Mouse (Mus musculus) liver (tissue): ENCODE results near the gene Ttll4.

Experiments used
- DNase-seq: peaks from one replicate; pipeline ENCODE4 v3.0.0-alpha.2; 2020; ENCODE audit warnings: mixed read lengths

Gene Ttll4

DNA sequence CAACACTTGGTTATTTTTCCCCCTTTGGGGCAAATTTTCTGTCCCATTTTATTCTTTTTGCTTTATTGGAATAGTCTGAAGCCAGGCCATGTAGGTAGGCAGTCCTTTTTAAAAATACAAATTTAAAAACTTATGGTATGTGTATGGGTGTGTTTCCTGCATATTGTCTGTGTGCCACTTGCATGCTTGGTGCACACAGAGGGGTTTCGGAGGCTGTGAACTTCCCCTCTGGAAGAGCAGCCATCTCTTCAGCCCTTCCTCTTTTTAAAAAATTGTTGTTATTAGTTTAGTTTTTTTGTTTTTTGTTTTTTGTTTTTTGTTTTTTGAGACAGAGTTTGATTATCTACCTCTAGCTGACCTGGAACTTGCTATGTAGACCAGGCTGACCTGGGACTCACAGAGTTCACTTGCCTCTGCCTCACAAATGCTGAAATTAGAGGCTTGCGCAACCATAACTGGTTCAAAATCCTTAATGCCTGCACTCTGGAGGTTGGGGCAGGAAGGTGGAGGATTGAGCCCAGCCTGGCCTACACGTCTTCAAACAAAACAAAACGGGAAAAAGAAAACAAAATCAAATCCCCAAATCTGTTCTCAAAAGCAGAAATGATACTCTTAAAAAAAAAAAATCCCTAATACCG is 51.0 kb downstream of the Ttll4 start:
- no peak for DNase-seq

DNA sequence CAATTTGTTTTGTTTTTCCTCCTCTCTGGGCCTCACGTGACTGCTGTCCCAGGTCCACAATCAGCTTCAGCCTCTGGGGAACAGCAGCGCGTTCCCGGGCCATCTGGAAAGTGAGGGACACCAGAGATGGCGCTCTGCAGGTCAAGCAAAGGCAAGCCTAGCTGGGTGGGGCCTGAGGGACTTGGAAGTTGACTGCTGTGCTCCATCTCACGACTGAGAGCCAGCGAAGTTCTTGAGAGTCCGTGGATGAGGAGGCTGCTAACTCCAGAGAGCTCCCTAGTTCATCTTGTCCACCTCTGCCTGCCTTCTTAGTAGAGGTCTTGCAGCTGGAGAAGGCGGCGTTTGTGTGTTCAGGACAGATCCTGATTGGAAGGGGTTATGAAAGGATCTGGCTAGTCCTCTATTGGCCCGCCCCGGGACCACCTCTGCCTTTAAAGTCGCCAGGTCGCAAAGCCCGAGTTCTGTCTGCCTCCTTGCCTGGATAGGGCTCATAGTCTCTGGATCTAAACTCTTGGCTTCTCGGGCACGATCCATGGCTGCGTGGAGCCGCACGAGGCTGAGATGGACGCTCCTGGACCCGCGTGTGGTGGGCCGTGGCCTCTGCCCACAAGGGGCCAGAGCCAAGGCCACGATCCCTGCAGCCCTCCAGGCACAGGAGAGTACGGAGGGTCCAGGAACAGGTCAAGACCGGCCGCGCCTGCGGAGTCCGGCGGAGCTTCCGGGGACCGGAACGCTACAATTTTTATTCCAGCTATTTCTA is 51.7 kb downstream of the Ttll4 start, which contains the start of gene Cyp27a1:
Gene Cyp27a1, plus strand, starts transcription at position 476 of the 760 bp plus-strand sequence.
- peak; percentile 56 for DNase-seq

DNA sequence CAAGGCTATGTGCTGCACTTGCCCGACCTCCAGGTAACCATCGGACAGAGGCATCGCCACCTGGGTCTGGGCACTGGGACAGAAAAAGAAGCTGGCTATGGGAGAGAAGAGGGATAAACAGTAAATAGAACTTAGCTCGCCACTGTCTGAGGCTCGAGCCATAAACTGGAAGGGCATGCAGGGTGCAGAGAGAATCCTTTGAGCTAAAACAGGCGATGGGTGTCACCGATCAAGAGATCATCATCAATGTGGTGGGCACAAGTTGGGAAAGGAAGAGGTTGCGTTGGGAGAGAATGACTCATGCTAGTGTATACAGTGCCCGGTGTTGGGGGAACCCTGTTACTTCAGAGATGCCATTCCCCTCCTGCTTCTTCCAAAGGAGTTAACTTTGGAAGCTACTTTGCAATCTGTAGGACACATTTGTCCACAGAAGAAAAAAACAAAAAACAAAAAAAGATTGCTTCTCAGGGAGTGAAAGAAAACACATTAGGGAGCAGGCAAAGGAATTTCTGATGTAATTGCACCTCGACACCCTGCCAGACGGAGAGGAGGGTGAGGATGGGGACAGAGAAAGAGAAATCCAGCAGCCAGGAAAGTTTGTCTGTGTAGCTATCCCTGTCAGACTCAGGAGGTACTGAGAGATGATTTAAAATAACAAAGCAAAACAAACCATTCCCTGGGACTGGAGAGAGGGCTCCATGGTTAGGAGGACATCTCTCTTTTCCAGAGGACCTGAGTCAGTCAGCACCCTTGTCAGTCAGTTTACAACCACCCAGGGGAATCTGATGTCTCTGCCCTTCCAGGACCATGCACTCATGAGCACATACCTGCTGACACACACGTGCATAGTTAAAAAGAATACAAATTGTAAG is 52.5 kb downstream of the Ttll4 start:
- DNase-seq: no peak

DNA sequence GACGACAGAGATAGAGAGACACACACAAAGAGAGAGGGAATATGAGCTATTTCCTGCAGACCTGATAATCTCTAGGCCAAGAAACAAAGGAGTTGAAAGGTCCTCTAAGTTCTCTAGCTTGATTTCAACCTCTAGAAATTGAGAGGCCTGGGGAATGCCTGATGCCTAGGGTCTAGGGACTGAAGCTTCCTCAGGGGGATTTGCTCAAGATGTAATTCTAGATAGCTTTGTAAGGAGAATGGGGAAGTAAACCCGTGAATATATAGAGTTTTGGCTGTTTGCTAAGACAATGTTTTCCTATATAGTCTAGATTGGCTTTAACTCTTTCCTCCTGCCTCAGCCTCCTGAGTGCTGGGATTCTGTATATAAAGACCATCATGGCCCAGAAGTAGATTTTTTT is 53.4 kb downstream of the Ttll4 start:
- no peak for DNase-seq

GRCm38 (mm10) chr1:74715468-74715867 is 53.9 kb downstream of the Ttll4 start:
- DNase-seq: no peak

DNA sequence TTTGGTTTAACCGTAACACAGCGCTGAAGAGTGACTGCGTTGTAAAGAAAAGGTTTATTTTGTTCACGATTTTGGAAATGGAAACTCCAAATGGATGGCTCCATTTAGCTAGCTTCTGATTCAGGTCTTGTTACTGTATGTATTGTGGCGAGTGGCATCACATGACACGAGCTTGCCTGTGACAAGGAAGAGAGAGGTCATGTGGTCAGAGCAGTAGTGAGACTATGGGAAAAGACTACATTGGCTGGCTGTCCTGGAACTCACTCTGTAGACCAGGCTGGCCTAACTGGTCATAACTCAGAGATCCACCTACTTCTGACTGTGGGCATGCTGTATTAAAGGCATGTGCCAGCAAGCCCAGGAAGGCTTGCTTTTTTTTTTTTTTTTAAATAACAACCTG is 54.3 kb downstream of the Ttll4 start:
- no peak for DNase-seq

GRCm38 (mm10) chr1:74718113-74718512 is 56.6 kb downstream of the Ttll4 start:
- no peak for DNase-seq

GRCm38 (mm10) chr1:74719281-74719680 is 57.7 kb downstream of the Ttll4 start:
- no peak for DNase-seq

GRCm38 (mm10) chr1:74721657-74722056 is 60.1 kb downstream of the Ttll4 start:
- DNase-seq: no peak

- DNase-seq: peak; percentile 18
Observed at GRCm38 (mm10) chr1:74723748-74724147, 62.2 kb downstream of the Ttll4 start.

GRCm38 (mm10) chr1:74726114-74726513 is 64.6 kb downstream of the Ttll4 start:
- DNase-seq: no peak

- DNase-seq: no peak
Observed at GRCm38 (mm10) chr1:74726674-74727073, 65.1 kb downstream of the Ttll4 start.

- no peak for DNase-seq
Observed at GRCm38 (mm10) chr1:74728446-74728845, 66.9 kb downstream of the Ttll4 start.

- DNase-seq: no peak
Observed at GRCm38 (mm10) chr1:74736977-74737376, 75.4 kb downstream of the Ttll4 start.

- no peak for DNase-seq
Observed at GRCm38 (mm10) chr1:74737500-74737899, 76.0 kb downstream of the Ttll4 start.

GRCm38 (mm10) chr1:74740846-74741245 is 79.3 kb downstream of the Ttll4 start:
- no peak for DNase-seq

DNA sequence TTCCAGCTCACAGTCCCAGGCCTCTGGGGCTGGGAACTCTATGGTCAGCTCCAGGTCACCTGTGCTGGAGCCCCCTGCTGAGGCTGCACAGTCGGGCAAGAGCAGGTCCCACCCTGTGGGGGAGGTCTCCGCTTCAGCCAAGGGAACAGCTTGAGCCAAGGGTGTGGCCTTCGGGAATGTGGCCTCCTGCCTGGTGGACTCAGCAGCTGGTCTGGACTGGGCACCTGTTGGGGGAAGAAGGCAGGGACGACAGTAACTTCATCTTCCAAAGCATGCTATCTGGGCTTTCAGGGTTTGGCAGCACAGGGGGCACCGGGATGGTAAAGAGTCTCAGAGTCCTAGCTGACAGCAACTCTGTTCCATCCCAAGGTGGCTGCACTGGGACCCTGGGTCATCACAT is 85.8 kb downstream of the Ttll4 start:
- DNase-seq: no peak

DNA sequence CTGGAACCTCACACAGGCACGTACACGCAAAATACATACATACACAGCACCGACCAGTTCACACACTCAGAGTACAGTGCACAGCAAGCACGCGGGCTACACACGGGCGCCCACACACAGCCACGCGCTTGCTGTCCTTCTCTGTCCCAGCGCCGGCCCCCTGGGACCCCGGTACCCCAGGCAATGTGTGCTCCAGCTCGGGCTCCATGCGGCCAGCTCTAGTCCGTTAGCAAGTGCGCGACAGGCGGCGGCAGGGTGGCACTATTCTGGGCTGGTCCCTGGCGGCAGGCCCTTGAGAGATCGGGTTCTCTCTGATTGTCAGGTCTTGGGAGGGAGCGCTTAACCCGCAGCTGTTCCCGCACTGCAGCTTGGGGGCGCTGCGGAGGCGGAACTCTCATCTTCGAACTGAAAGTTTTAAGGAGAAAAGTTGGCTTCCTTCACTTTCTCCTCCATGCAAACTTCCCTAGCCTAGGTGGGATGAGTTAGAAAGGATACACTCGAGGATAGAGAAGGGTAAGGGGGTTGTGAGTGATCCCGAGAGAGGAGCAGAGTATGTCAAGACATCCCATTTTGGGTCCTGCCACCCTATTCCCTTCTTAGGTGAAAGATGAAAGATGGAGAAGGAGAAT is 87.2 kb downstream of the Ttll4 start, which contains the start of gene Prkag3:
Gene Prkag3, minus strand, starts transcription at position 579 of the 629 bp plus-strand sequence.
- DNase-seq: peak; percentile 52

DNA sequence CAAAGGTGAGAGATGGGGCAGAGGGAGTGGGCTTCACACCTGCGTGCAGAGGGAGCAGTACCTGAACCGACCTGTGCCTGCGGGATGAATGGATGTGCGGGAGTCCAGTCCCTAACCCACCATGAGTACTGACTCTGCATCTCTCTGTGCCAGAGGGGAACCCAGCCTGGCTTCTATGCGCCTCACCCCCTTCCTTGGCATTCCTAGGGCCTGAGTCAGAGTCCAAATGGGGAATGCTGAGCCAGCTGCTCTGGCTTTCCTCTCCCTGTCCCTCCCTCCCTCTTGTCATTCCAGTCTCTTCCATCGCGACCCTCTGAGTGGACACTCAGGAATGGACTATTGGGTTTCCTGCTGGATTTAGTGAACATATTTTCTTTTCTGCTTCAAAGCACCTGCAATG is 87.8 kb downstream of the Ttll4 start:
- no peak for DNase-seq

DNA sequence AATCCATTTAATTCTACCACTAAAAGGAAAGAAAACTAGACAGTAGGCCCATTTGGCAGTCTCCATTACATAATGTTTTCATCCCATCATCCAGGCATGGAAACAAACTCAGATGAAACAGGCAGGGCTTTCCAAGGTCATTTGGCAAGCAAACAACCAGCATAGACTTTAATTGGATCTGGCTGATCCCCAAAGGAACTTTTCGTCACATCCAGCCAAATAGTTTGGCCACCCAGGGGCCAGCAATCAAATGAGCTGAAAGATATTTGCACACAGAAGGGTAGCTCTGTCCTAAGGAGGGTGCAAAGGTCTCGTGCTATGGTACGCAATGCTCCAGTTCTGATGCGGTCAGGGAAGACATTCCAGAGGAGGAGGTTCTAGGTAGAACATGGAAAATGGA is 89.1 kb downstream of the Ttll4 start:
- no peak for DNase-seq

DNA sequence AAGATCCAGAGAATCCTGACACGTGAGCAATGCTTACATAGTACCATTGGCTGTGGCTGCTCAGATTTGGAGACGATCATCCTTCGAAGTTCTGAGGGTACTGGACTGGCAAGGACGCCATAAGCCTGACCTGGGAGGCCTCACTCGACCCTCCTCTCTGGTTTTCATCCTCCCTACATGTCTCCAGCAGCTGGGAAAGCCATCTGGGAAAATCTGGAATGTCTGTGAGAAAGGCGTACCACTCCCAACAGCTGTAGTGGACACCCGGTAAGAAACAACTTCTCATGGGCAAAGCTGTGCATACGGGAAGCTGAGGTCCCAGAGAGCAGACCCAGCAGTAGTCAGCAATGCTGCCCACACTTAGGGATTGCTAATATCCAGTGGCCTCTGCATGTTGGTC is 90.6 kb downstream of the Ttll4 start:
- no peak for DNase-seq

DNA sequence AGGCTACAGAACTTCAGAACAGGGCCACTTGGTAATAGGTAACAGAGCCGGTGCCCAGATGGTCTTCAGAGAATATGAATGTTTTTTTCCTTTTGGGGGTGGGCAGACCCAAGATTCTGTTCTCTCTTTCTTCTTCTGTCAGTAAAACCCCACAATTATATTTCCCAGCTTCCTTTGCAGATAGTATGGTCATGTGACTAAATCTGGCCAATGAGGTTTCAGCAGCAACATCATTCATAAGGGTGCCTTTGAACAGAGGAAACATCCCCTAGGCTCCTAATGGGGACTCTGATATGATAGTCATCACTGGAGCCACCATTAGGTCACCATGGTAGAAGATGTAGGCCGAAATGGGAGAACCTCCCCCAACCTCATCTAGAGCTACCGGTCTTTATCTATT is 91.3 kb downstream of the Ttll4 start:
- no peak for DNase-seq
